ENCODE assay signal across 11 mouse cellular contexts in the genomic region with DNA sequence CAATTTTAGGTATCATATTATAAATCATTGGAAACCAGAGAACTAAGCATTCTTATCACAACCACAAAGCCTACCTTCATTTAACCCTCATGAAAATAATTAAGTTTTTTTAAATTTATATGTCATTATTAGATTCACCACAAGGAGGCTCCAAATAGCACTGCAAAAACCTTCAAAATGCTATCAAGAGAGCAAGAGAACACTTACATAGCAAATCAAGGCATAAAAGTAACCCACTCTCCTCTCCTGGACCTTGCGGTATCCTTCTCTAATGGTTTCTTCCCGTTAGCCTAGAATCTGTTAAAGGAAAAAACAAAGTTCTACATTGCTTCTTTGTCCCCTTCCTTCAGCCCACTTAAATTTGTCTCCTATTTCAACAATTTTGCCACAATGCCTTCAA. TPM values are rescaled to one million over a fixed set of nuclear protein-coding genes. Genes with fewer than 3 reads are reported as not detected.
DNase-seq lines count a peak whose midpoint lies in the region; ATAC-seq and TF ChIP-seq lines count a peak whose summit lies in the region.
"Had no signal": no experiment of that assay in that cellular context is flagged by ENCODE, and none has a peak within 500 bp of the region (broad histone marks: within the 10 kb centered on the region; RNA-seq: fewer than 3 reads in every experiment).

No protein-coding gene starts in this region.

- 43% methylated on average over 2 of the region's 2 CpGs for WGBS in forebrain, postnatal 0 days
- 62% methylated on average over 2 of the region's 2 CpGs for WGBS in forebrain, embryonic 13.5 days
- WGBS in midbrain, embryonic 11.5 days: 71% methylated on average over 2 of the region's 2 CpGs
- WGBS in midbrain, embryonic 13.5 days: 58% methylated on average over 2 of the region's 2 CpGs
- WGBS in stomach, postnatal 0 days: 49% methylated on average over 2 of the region's 2 CpGs

- no peaks in the 10 kb centered on the region for H3K4me1 ChIP-seq in forebrain, postnatal 0 days (ENCODE audit: insufficient read depth)
- H3K4me1 ChIP-seq in forebrain, embryonic 13.5 days: no peaks in the 10 kb centered on the region
- H3K4me1 ChIP-seq in midbrain, embryonic 11.5 days (ENCODE audit: control insufficient read depth, insufficient read depth, low read length): no peaks in the 10 kb centered on the region
- no peaks in the 10 kb centered on the region for H3K4me1 ChIP-seq in midbrain, embryonic 13.5 days (replicated peaks)
- H3K4me1 ChIP-seq in stomach, postnatal 0 days (replicated peaks; ENCODE audit: control insufficient read depth, insufficient read depth): no peaks in the 10 kb centered on the region
- H3K4me1 ChIP-seq: hindbrain, embryonic 13.5 days; midbrain, embryonic 12.5 days had no signal

- peak; percentile 43 for DNase-seq in forebrain, postnatal 0 days
- DNase-seq in midbrain, embryonic 11.5 days (ENCODE audit: low spot score, missing footprints): peak; percentile 87
- peak; percentile 16 for DNase-seq in embryo, embryonic 11 days
- DNase-seq in stomach, postnatal 0 days (ENCODE audit: low spot score): no peak
- DNase-seq in left cerebral cortex, adult 11 months (ENCODE audit: low spot score): no peak
- no peak for DNase-seq in right cerebral cortex, postnatal 36 days (ENCODE audit: low spot score in 2 of 2)
- DNase-seq: cerebellum, adult 9-11 months had no signal

- H3K4me3 ChIP-seq in forebrain, postnatal 0 days (ENCODE audit: low read depth, low read length): no peak overlapping the region
- no peak overlapping the region for H3K4me3 ChIP-seq in forebrain, embryonic 13.5 days
- no peak overlapping the region for H3K4me3 ChIP-seq in midbrain, embryonic 11.5 days (ENCODE audit: low read depth, low read length)
- H3K4me3 ChIP-seq in midbrain, embryonic 13.5 days (replicated peaks): no peak overlapping the region
- no peak overlapping the region for H3K4me3 ChIP-seq in stomach, postnatal 0 days (ENCODE audit: low read depth, low read length)
- H3K4me3 ChIP-seq: hindbrain, embryonic 13.5 days; midbrain, embryonic 12.5 days had no signal

- H3K4me2 ChIP-seq in forebrain, postnatal 0 days (ENCODE audit: low read depth): no peak overlapping the region
- no peak overlapping the region for H3K4me2 ChIP-seq in forebrain, embryonic 13.5 days
- H3K4me2 ChIP-seq in midbrain, embryonic 11.5 days: no peak overlapping the region
- H3K4me2 ChIP-seq in midbrain, embryonic 13.5 days (replicated peaks): no peak overlapping the region
- no peak overlapping the region for H3K4me2 ChIP-seq in stomach, postnatal 0 days (replicated peaks; ENCODE audit: low read depth)
- H3K4me2 ChIP-seq: hindbrain, embryonic 13.5 days; midbrain, embryonic 12.5 days had no signal

- H3K9ac ChIP-seq in forebrain, postnatal 0 days: no peak overlapping the region
- no peak overlapping the region for H3K9ac ChIP-seq in forebrain, embryonic 13.5 days
- H3K9ac ChIP-seq in midbrain, embryonic 11.5 days (ENCODE audit: low read length): no peak overlapping the region
- no peak overlapping the region for H3K9ac ChIP-seq in midbrain, embryonic 13.5 days (replicated peaks)
- H3K9ac ChIP-seq in stomach, postnatal 0 days (ENCODE audit: low read length): no peak overlapping the region
- H3K9ac ChIP-seq: hindbrain, embryonic 13.5 days; midbrain, embryonic 12.5 days had no signal

- ATAC-seq in forebrain, postnatal 0 days: no peak
- no peak for ATAC-seq in forebrain, embryonic 13.5 days
- ATAC-seq in midbrain, embryonic 11.5 days (ENCODE audit: low FRiP score): no peak
- ATAC-seq in midbrain, embryonic 13.5 days: no peak
- ATAC-seq in stomach, postnatal 0 days (ENCODE audit: low FRiP score, low TSS enrichment): no peak

- H3K36me3 ChIP-seq in forebrain, postnatal 0 days (ENCODE audit: insufficient read depth): no peaks in the 10 kb centered on the region
- no peaks in the 10 kb centered on the region for H3K36me3 ChIP-seq in forebrain, embryonic 13.5 days (ENCODE audit: poor library complexity, severe bottlenecking)
- no peaks in the 10 kb centered on the region for H3K36me3 ChIP-seq in midbrain, embryonic 11.5 days (ENCODE audit: control insufficient read depth, insufficient read depth, low read length)
- no peaks in the 10 kb centered on the region for H3K36me3 ChIP-seq in midbrain, embryonic 13.5 days
- no peaks in the 10 kb centered on the region for H3K36me3 ChIP-seq in stomach, postnatal 0 days (ENCODE audit: control insufficient read depth, insufficient read depth, low read length)
- H3K36me3 ChIP-seq: hindbrain, embryonic 13.5 days; midbrain, embryonic 12.5 days had no signal

- peak; percentile 73 for TF ChIP-seq CTCF in forebrain, postnatal 0 days (IDR thresholded peaks at IDR 0.05; ENCODE audit: low read depth)
- TF ChIP-seq CTCF in stomach, postnatal 0 days (IDR thresholded peaks at IDR 0.05; ENCODE audit: low read depth): peak; percentile 80

- H3K27ac ChIP-seq in forebrain, postnatal 0 days (ENCODE audit: low read depth, low read length): no peak overlapping the region
- no peak overlapping the region for H3K27ac ChIP-seq in forebrain, embryonic 13.5 days
- H3K27ac ChIP-seq in midbrain, embryonic 11.5 days (ENCODE audit: low read depth, low read length): no peak overlapping the region
- H3K27ac ChIP-seq in midbrain, embryonic 13.5 days: no peak overlapping the region
- no peak overlapping the region for H3K27ac ChIP-seq in stomach, postnatal 0 days (replicated peaks)
- H3K27ac ChIP-seq: hindbrain, embryonic 13.5 days; midbrain, embryonic 12.5 days had no signal

- no peaks in the 10 kb centered on the region for H3K9me3 ChIP-seq in forebrain, postnatal 0 days (ENCODE audit: low read length)
- no peaks in the 10 kb centered on the region for H3K9me3 ChIP-seq in forebrain, embryonic 13.5 days (replicated peaks)
- H3K9me3 ChIP-seq in midbrain, embryonic 11.5 days (ENCODE audit: control insufficient read depth, low read length): no peaks in the 10 kb centered on the region
- no peaks in the 10 kb centered on the region for H3K9me3 ChIP-seq in midbrain, embryonic 13.5 days
- H3K9me3 ChIP-seq in stomach, postnatal 0 days (ENCODE audit: control insufficient read depth, low read length): no peaks in the 10 kb centered on the region
- H3K9me3 ChIP-seq: hindbrain, embryonic 13.5 days; midbrain, embryonic 12.5 days had no signal

- no peak for TF ChIP-seq EP300 in stomach, postnatal 0 days (optimal IDR thresholded peaks at IDR 0.05)

- H3K27me3 ChIP-seq in forebrain, postnatal 0 days (ENCODE audit: insufficient read depth, low read length): no peaks in the 10 kb centered on the region
- no peaks in the 10 kb centered on the region for H3K27me3 ChIP-seq in forebrain, embryonic 13.5 days
- H3K27me3 ChIP-seq in midbrain, embryonic 11.5 days (ENCODE audit: control insufficient read depth, insufficient read depth, low read length): no peaks in the 10 kb centered on the region
- no peaks in the 10 kb centered on the region for H3K27me3 ChIP-seq in midbrain, embryonic 13.5 days
- no peaks in the 10 kb centered on the region for H3K27me3 ChIP-seq in stomach, postnatal 0 days (ENCODE audit: control insufficient read depth, insufficient read depth, low read length)
- H3K27me3 ChIP-seq: hindbrain, embryonic 13.5 days; midbrain, embryonic 12.5 days had no signal

RNA-seq across cellular contexts. Expression of gene Shld2, which starts 37.0 kb away (rescaled TPM):
- 6.3 and 22.0 TPM in 2 replicates for total RNA-seq in forebrain, postnatal 0 days (2014; rRNA removed)
- 4.9 and 7.6 TPM in 2 replicates for polyA plus RNA-seq in forebrain, postnatal 0 days (2015; fragmentation: Nextera tagmentation; extraction: Ambion mirVana)
- polyA plus RNA-seq in forebrain, embryonic 13.5 days (2015; fragmentation: Nextera tagmentation; extraction: Ambion mirVana): 9.9 and 10.2 TPM in 2 replicates
- 6.2 and 8.0 TPM in 2 replicates for polyA plus RNA-seq in midbrain, embryonic 11.5 days (2014; fragmentation: Nextera tagmentation; extraction: Ambion mirVana)
- polyA plus RNA-seq in midbrain, embryonic 13.5 days (2015; fragmentation: Nextera tagmentation; extraction: Ambion mirVana): 6.4 and 7.2 TPM in 2 replicates
- 4.1 TPM in 2 replicates for polyA plus RNA-seq in stomach, postnatal 0 days (2015; fragmentation: Nextera tagmentation; extraction: Ambion mirVana)

RNA-seq across cellular contexts. Expression of gene Glud1, which starts 37.2 kb away (rescaled TPM):
- total RNA-seq in forebrain, postnatal 0 days (2014; rRNA removed): 179 and 182 TPM in 2 replicates
- 96.4 and 114 TPM in 2 replicates for polyA plus RNA-seq in forebrain, postnatal 0 days (2015; fragmentation: Nextera tagmentation; extraction: Ambion mirVana)
- 68.7 and 73.5 TPM in 2 replicates for polyA plus RNA-seq in forebrain, embryonic 13.5 days (2015; fragmentation: Nextera tagmentation; extraction: Ambion mirVana)
- 97.8 and 101 TPM in 2 replicates for polyA plus RNA-seq in midbrain, embryonic 11.5 days (2014; fragmentation: Nextera tagmentation; extraction: Ambion mirVana)
- 79.2 and 91.7 TPM in 2 replicates for polyA plus RNA-seq in midbrain, embryonic 13.5 days (2015; fragmentation: Nextera tagmentation; extraction: Ambion mirVana)
- 48.8 and 49.4 TPM in 2 replicates for polyA plus RNA-seq in stomach, postnatal 0 days (2015; fragmentation: Nextera tagmentation; extraction: Ambion mirVana)

RNA-seq across cellular contexts. Expression of gene Syt15, which starts 53.9 kb away (rescaled TPM):
- 1.0 and 1.5 TPM in 2 replicates for total RNA-seq in forebrain, postnatal 0 days (2014; rRNA removed)
- 0.35 and 0.65 TPM in 2 replicates for polyA plus RNA-seq in forebrain, postnatal 0 days (2015; fragmentation: Nextera tagmentation; extraction: Ambion mirVana)
- polyA plus RNA-seq in forebrain, embryonic 13.5 days (2015; fragmentation: Nextera tagmentation; extraction: Ambion mirVana): 0.21 and 0.26 TPM in 2 replicates
- polyA plus RNA-seq in midbrain, embryonic 11.5 days (2014; fragmentation: Nextera tagmentation; extraction: Ambion mirVana): 0.10 and 0.11 TPM in 2 replicates
- polyA plus RNA-seq in midbrain, embryonic 13.5 days (2015; fragmentation: Nextera tagmentation; extraction: Ambion mirVana): 0.49 and 0.63 TPM in 2 replicates
- polyA plus RNA-seq in stomach, postnatal 0 days (2015; fragmentation: Nextera tagmentation; extraction: Ambion mirVana): 1.0 and 1.5 TPM in 2 replicates

Comparison
In these comparisons a context has a peak if more than half of its experiments do, and no peak if none do; other contexts are left out.
1. DNase-seq: peak in forebrain, postnatal 0 days (single experiment), midbrain, embryonic 11.5 days (single experiment) and embryo, embryonic 11 days (single experiment); none in stomach, postnatal 0 days (single experiment), left cerebral cortex, adult 11 months (single experiment) and right cerebral cortex, postnatal 36 days (0 of 2).